Mouse (Mus musculus): ENCODE measurements around the gene Zfp777.

Gene Zfp777

GRCm38 (mm10) chr6:48025905-48026660, 22.6 kb downstream of the Zfp777 start:
- no peak for DNase-seq (ENCODE audit: low read depth, low spot score)

GRCm38 (mm10) chr6:48024994-48025345, 23.7 kb downstream of the Zfp777 start:
- DNase-seq (ENCODE audit: low read depth, low spot score), result no peak

GRCm38 (mm10) chr6:48024330-48024993, 24.2 kb downstream of the Zfp777 start:
- DNase-seq (ENCODE audit: low read depth, low spot score), result no peak

GRCm38 (mm10) chr6:48022672-48023071, 26.0 kb downstream of the Zfp777 start:
- no peak for DNase-seq (ENCODE audit: low read depth, low spot score)

- no peak for DNase-seq (ENCODE audit: low read depth, low spot score)
Measured at GRCm38 (mm10) chr6:48021678-48022077, 27.0 kb downstream of the Zfp777 start.

- no peak for DNase-seq (ENCODE audit: low read depth, low spot score)
Measured at GRCm38 (mm10) chr6:48020006-48020405, 28.7 kb downstream of the Zfp777 start.

- DNase-seq (ENCODE audit: low read depth, low spot score), result no peak
Measured at GRCm38 (mm10) chr6:48016841-48017240, 31.9 kb downstream of the Zfp777 start.

- peak; percentile 76 for DNase-seq (ENCODE audit: low read depth, low spot score)
Measured at GRCm38 (mm10) chr6:48016090-48016521, 32.6 kb downstream of the Zfp777 start.

- no peak for DNase-seq (ENCODE audit: low read depth, low spot score)
Measured at GRCm38 (mm10) chr6:48010727-48011126, 38.0 kb downstream of the Zfp777 start.

GRCm38 (mm10) chr6:47995661-47996060, 53.0 kb downstream of the Zfp777 start:
- DNase-seq (ENCODE audit: low read depth, low spot score), result no peak

GRCm38 (mm10) chr6:47983936-47984335, 64.8 kb downstream of the Zfp777 start:
- no peak for DNase-seq (ENCODE audit: low read depth, low spot score)

GRCm38 (mm10) chr6:47978897-47979368, 69.8 kb downstream of the Zfp777 start:
- peak; percentile 67 for DNase-seq (ENCODE audit: low read depth, low spot score)

GRCm38 (mm10) chr6:47974599-47974998, 74.1 kb downstream of the Zfp777 start:
- DNase-seq (ENCODE audit: low read depth, low spot score), result no peak
